Mouse (Mus musculus): ENCODE data around the gene Atg9b.

Atg9b gene

DNA sequence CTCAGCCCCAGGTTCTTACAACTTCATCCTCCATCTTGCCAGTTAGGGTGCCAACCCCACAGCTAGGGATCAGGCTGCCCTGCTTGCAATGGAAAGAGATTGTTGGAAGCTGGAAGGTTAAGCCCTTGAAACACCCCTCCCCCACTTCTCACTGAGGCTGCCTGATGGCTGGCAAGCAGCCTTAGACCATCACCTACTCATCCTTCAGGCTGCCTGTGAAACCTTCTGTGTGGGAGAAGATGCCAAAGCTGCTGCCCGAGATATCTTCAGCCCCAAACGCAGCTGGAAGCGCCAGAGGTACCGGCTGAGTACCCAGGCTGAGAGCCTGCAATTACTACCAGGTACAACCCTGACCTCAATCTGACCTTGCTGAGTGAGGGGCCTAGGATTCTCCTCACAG is 12.4 kb downstream of the Atg9b start:
- no peak for DNase-seq

DNA sequence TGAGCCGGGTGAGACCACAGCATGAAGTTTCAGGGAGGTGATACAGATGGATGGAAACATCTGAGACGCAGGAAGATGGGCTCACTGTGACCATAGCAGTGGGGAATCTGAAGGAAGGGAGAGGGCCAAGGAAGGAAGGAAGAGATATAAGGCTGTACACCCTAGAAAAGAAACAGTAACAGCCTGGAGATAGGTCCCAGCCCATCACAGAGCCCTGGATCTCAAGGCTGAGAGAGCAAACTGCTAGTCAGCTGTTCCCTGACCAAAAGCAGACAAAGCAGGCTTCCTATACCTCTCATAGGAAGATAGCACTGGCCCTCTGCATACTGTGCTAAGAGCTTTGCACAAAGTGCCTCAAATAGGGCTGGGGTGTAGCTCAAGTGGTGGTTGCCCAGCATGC is 13.2 kb downstream of the Atg9b start:
- DNase-seq = no peak

DNA sequence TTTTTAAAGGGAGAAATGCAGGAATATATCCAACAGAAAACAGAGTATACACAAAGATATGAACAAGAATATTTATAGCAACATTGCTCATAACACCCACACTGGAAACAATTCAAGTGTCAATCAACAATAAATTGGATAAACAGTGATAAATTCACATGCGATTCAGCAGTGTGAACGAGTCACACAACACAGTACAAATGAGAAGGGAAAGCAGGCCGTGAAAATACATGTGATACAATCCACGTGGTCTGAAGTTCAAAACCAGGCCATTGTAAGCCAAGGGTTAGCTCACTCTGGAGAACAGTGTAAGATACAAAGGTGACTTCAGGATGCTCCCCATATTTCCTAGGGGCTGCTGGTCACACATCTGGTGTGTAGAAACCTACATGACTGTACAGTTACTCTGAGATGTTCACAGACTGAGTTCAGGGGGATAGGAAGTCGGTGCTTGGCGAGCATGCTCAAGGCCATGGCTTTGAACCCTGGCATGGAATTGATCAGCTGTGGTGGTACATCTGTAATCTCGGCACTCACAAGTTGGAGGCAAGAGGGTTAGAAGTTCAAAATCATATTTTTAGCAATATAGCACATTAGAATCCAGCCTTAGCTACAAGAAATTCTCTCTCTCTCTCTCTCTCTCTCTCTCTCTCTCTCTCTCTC is 17.1 kb downstream of the Atg9b start:
- no peak for DNase-seq

GRCm38 (mm10) chr5:24374216-24374615 is 17.7 kb downstream of the Atg9b start:
- no peak for DNase-seq

GRCm38 (mm10) chr5:24373807-24374206 is 18.1 kb downstream of the Atg9b start:
- no peak for DNase-seq

DNA sequence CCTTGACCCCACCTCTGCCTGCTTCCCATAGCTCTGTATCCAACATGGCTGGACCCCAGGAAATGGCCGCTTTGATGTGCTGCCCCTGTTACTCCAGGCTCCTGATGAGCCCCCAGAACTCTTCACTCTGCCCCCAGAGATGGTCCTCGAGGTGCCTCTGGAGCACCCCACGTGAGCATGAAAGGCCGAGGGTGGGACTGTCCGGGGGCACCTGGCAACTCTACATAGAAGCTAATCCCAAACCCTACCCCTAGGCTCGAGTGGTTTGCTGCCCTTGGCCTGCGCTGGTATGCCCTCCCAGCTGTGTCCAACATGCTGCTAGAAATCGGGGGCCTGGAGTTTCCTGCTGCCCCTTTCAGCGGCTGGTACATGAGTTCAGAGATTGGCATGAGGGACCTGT is 22.2 kb downstream of the Atg9b start:
- DNase-seq = no peak

DNA sequence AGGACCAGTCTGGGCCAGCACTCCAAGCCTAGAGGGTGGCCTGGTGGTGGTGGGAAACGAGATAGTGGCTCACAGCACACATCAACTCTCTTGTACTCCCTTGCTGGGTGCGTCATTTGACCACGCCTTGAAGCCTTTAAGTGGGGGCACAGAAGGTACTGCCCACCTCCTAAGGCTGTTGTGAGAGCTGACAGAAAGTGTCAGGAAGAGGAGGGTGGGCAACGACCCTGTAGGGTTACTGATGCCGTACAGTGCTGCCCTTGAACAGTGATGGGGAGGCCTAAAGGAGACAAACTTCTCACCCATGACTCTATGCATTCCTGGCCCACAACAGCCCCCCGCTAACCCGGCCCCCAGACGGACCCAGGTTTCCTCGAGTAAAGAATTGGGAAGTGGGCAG is 25.5 kb downstream of the Atg9b start:
- DNase-seq = no peak

DNA sequence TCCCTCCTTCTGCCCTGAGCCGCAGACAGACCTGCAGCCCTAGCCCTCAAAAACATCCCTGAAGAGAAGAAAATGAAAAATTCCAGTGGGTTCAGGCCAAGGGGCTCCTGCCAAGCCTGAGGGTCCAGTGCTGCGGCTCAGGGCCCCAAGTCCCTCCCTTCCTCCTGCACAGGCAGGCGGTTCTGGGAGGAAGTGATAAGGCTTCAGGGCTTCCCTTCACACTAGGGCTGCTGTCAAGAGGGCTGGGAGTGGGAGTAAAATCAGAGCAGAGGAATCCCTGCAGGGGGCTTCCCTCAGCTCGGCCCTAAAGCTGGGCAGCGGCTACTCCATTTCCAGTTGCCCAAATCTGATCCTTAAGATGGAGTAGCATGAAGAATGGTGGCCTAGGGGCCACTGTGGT is 26.4 kb downstream of the Atg9b start:
- DNase-seq = peak in 1 of 2 experiments; percentile 27

DNA sequence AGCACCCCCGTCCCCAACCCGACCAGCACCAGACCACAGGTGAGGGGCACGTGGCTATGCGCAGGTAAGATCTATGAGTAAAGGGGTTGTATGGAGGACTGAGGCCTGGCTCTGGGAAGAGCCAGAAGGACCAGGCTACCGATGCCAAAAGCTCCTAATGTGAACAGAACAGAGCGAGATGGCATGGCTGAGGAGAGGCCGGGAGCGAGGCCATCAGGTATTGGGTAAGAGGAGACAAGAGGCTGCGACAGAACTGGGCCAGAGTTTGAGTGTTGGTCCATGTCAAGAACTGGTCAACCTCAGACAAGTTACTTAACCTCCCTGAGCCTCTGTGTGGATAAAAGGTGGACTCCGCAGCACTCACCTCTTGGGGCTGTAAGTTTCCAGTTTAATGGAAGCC is 27.0 kb downstream of the Atg9b start:
- DNase-seq = no peak

DNA sequence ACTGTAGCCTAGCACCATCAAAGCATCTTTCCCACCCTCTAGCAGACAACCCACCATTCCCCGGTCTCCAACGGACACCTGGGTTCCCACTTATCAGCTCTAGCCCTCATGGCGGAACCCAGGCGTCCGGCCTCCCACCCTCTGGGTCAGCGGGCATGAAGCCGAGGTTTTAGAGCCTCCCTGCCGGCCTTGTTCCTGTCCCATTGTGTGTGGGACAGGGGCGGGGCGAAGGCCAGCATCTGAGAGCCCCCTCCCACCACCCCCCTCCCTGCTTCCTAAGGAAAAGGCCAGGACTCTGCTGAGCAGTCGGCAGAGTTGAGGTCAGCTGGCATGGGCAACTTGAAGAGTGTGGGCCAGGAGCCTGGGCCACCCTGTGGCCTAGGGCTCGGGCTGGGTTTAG is 27.4 kb downstream of the Atg9b start, which contains the start of gene Nos3:
Gene Nos3 (plus strand): TSS at position 303 of the 400 bp plus-strand sequence.
- DNase-seq = peak; percentile 55 to 74

DNA sequence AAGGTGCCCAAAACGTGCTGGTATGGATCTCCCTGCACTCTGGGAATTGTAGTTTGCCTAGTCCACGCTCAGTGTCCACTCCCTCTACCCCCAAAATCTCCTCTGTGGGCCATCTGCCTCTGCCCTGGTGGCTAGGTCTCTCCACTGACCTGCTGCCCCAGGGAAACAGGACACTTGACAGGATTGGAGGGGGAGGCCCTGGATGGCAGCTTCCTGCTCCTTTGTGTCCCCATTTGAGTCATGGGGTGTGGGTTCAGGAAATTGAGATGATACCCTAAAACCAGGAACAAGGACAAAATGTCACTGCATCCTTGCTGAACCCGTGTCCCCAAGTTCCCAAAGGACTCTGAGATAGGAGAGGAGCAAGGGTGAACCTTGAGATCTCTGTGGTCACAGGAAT is 27.9 kb downstream of the Atg9b start:
- DNase-seq = no peak

DNA sequence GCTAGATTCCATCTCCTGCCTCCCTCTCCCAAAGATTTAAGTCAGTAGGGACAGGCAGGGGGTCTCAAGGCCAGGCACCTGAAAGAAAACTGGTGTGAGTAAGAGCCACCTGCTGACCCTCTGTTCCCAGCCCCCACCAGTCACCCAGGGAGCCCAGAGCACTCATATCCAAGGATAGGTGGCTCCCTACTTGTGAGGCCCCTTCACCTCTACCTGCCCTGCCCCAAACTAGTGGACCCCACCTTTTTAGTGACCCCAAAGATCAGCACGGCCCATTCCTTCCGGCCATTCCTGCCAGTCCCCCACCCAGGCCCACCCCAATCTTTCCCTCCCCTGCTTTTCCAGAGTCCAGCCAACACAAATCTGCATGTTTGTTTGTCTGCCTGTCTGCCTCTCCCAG is 28.5 kb downstream of the Atg9b start:
- no peak for DNase-seq

- peak; percentile 87 to 88 for DNase-seq
Observed at GRCm38 (mm10) chr5:24360792-24361454, 31.0 kb downstream of the Atg9b start.

- DNase-seq = peak; percentile 93 to 94
Observed at GRCm38 (mm10) chr5:24357461-24357860, 34.5 kb downstream of the Atg9b start.

- no peak for DNase-seq
Observed at GRCm38 (mm10) chr5:24356764-24357163, 35.2 kb downstream of the Atg9b start.

DNA sequence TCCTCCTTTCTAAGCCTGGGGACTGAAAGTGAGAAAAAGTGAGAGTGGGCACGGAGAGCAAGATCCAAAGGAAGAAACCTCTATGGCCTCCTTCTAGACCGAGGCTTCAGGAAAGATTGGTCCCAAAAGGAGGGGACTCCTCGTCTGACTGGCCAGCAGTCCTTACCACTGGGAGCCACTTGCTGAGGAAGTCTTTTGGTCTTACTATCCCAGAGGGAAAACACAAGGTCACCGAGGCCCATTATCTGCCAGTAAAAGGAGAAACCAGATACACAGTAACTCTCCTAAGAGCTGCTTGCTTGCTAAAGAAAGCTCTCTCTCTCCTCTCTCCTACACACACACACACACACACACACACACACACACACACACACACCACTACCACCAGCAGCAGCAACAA is 38.6 kb downstream of the Atg9b start:
- DNase-seq = no peak

DNA sequence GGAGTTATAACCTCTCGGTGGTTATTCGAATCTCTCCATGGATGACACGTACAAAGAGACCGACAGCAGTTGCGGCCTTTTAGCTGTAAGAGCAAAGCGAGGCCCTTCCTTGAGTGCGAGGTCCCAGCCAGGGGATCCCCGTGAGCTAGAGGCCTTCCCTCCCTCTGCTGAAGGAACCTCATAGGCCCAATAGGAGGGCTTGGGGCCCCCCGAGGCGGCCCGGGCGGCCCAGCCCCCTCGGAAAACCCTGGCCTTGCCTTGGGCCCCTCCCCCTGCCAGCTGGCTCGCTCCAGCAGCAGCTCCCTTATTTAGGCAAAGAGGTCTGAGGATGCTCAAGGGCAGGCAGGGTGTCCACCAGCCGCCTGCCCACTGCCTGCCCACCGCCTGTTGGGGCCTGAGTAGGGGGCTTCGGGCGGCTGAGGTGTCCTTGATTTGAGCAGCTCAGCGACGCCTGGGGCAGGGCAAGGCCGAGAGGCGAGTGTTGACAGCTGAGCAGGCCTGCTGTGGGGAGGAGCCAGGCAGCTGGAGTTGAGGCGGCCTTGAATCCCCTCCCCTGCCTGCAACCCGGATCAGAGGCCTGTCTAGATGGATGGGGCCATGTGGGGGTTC is 39.6 kb downstream of the Atg9b start:
- DNase-seq = peak; percentile 75 to 84

GRCm38 (mm10) chr5:24351701-24352171 is 40.2 kb downstream of the Atg9b start:
- DNase-seq = peak; percentile 89 to 93

DNA sequence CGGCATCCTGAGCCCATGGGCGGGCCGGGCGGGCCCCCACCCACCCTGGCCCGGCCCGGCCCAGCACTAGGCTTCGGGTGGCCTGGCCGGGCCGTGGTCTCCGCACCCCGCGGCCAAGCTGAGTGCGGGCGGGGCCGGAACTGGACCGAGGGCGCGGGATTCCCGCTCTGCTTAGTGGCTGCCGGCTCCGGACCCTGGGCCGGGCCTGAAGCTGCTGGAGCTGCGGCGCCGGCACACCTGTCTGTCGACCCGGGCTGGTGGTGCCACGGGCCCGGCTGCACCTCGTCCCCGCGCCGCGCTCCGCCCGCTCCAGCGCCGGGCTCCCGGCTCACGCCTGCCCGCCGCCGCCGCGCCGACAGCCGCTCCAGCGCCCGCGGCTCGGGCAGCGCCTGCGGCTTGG is 40.7 kb downstream of the Atg9b start, which contains the start of gene Kcnh2:
Gene Kcnh2 (minus strand): TSS at position 327 of the 400 bp plus-strand sequence.
- no peak for DNase-seq

DNA sequence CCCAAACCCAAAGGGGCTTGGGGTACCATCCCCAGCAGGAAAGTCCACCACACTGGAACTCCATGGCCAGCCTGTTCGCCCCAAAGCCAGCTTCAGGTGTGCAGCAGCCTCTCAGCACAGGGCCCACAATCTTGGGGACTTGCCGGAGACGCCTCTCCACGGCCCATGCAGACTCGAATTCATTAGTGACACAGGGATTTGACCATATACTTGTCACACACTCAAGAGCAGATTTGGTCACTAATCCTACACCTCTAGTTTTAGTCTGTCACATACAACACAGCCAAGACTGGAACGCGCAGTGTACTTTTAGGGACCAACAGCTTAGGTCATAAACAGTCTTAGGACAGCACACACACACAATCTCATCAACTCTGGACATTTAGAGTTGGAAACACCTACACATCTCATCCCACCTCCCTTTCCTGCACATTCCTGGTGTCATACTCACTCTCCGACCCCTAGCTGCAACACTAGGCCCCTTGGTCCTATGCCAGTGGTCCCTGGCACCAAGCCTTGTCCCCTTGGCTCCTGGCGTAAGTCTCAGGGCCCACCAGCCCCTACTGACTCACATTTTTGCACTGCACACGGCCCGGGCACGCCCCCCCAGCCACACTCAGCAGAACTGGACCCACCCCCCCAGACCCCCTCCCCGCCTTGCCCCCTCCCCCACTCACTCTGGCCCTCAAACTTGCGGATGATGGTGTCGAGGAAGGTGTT is 41.3 kb downstream of the Atg9b start:
- DNase-seq = peak; percentile 26 to 48

- DNase-seq = no peak
Observed at GRCm38 (mm10) chr5:24350073-24350472, 41.9 kb downstream of the Atg9b start.

GRCm38 (mm10) chr5:24348546-24348945 is 43.4 kb downstream of the Atg9b start:
- DNase-seq = peak; percentile 60 to 69

GRCm38 (mm10) chr5:24348128-24348527 is 43.8 kb downstream of the Atg9b start:
- DNase-seq = peak; percentile 87 to 90
